ENCODE assay signal across 8 mouse cellular contexts in the genomic region with DNA sequence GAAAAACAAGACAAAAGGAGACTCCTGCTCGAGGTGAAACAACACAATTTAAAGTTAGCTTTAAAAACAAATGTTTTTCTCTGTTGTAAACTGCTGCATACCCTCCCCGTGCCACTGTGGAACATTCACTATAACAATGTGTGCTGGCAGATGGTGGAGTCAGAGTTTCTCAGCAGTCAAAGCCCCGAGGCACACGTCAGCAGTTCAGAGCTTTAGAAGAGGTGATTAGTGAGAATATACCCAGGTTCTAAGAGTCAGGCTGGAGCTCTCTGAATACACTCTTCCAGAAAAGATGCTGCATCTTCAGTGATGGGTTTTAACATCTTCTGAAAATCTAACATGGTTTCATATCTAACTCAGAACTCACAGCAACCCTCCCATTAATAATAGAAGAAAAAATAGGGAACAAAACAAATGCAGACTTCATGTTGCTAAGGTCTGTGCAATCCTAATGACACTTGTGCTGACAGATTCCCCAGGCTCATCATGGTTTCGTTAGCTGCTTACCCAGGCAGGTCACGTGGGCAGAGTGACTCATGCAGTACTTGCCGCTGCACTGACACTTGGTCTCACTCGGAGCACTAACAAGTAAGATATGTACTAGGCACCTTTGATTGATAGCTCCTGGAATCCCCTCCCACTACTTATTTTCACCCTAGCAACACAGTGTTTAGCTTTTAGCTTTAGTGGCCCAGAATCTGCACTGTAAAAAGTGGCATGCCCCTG. TPM values are rescaled to one million over a fixed set of nuclear protein-coding genes. Genes with fewer than 3 reads are reported as not detected.
DNase-seq lines count a peak whose midpoint lies in the region; ATAC-seq and TF ChIP-seq lines count a peak whose summit lies in the region.

No protein-coding gene starts in this region.

- TF ChIP-seq POLR2A in thymus, adult 2 months (IDR thresholded peaks at IDR 0.05; ENCODE audit: control insufficient read depth, extremely low read depth, insufficient read depth, low read length, poor library complexity), result no peak

- no peaks in the 10 kb centered on the region for H3K27me3 ChIP-seq in hindbrain, embryonic 16.5 days (replicated peaks; ENCODE audit: control insufficient read depth, insufficient read depth, low read length)
- H3K27me3 ChIP-seq in hindbrain, embryonic 11.5 days (ENCODE audit: control insufficient read depth, insufficient read depth, low read length), result no peaks in the 10 kb centered on the region
- no peaks in the 10 kb centered on the region for H3K27me3 ChIP-seq in embryonic facial prominence, embryonic 15.5 days
- H3K27me3 ChIP-seq in thymus, adult 2 months (ENCODE audit: control insufficient read depth, insufficient read depth, low read length), result no peaks in the 10 kb centered on the region

- no peak overlapping the region for H3K9ac ChIP-seq in hindbrain, embryonic 16.5 days (ENCODE audit: low read depth, low read length)
- no peak overlapping the region for H3K9ac ChIP-seq in hindbrain, embryonic 11.5 days (ENCODE audit: low read depth, low read length)
- H3K9ac ChIP-seq in embryonic facial prominence, embryonic 15.5 days, result no peak overlapping the region

- 69% methylated on average over 8 of the region's 8 CpGs for WGBS in hindbrain, embryonic 16.5 days
- WGBS in hindbrain, embryonic 11.5 days, result 88% methylated on average over 8 of the region's 8 CpGs
- WGBS in embryonic facial prominence, embryonic 15.5 days, result 58% methylated on average over 8 of the region's 8 CpGs
- 35% methylated on average over 8 of the region's 8 CpGs for WGBS in large intestine, adult 2 months
- 89% methylated on average over 8 of the region's 8 CpGs for WGBS in thymus, adult 2 months

- no peak for DNase-seq in hindbrain, embryonic 11.5 days (ENCODE audit: low spot score)
- DNase-seq in CD4-positive, CD25-positive, alpha-beta regulatory T cell, adult 2 months (ENCODE audit: low read depth, low spot score), result peak; percentile 68
- peak; percentile 78 for DNase-seq in large intestine, adult 2 months (ENCODE audit: low read depth, low spot score)
- no peak for DNase-seq in embryo, embryonic 9.5 days (ENCODE audit: extremely low spot score)
- DNase-seq in thymus, adult 2 months, result no peak
- no peak for DNase-seq in frontal cortex, postnatal 14 days (ENCODE audit: low spot score in 2 of 2)

- H3K9me3 ChIP-seq in hindbrain, embryonic 16.5 days (ENCODE audit: control insufficient read depth, low read length), result no peaks in the 10 kb centered on the region
- no peaks in the 10 kb centered on the region for H3K9me3 ChIP-seq in hindbrain, embryonic 11.5 days (ENCODE audit: control insufficient read depth, low read length)
- no peaks in the 10 kb centered on the region for H3K9me3 ChIP-seq in embryonic facial prominence, embryonic 15.5 days (replicated peaks)

- no peak overlapping the region for H3K4me2 ChIP-seq in hindbrain, embryonic 16.5 days (ENCODE audit: low read length)
- no peak overlapping the region for H3K4me2 ChIP-seq in hindbrain, embryonic 11.5 days (replicated peaks; ENCODE audit: low read depth, low read length)
- no peak overlapping the region for H3K4me2 ChIP-seq in embryonic facial prominence, embryonic 15.5 days (replicated peaks)

- ATAC-seq in hindbrain, embryonic 16.5 days, result 0 out of 2 replicates have a peak, but pooled peaks have one; percentile 67
- ATAC-seq in hindbrain, embryonic 11.5 days (ENCODE audit: low FRiP score), result no peak
- no peak for ATAC-seq in embryonic facial prominence, embryonic 15.5 days (ENCODE audit: insufficient number of reproducible peaks, low FRiP score, low TSS enrichment, low read depth)

- H3K4me3 ChIP-seq in hindbrain, embryonic 16.5 days (ENCODE audit: low read length), result no peak overlapping the region
- no peak overlapping the region for H3K4me3 ChIP-seq in hindbrain, embryonic 11.5 days (ENCODE audit: low read depth, low read length)
- H3K4me3 ChIP-seq in embryonic facial prominence, embryonic 15.5 days (replicated peaks), result no peak overlapping the region
- no peak overlapping the region for H3K4me3 ChIP-seq in thymus, adult 2 months (ENCODE audit: control insufficient read depth, insufficient read depth, low read length)

- H3K36me3 ChIP-seq in hindbrain, embryonic 16.5 days (ENCODE audit: control insufficient read depth, insufficient read depth, low read length), result peaks cover 25% of the 10 kb centered on the region
- peaks cover 5% of the 10 kb centered on the region; the same call in 1 of the 2 replicates for H3K36me3 ChIP-seq in hindbrain, embryonic 11.5 days (ENCODE audit: control insufficient read depth, insufficient read depth, low read length)
- H3K36me3 ChIP-seq in embryonic facial prominence, embryonic 15.5 days, result peaks cover 54% of the 10 kb centered on the region
- H3K36me3 ChIP-seq in thymus, adult 2 months (ENCODE audit: control insufficient read depth, insufficient read depth, low read length), result peaks cover 30% of the 10 kb centered on the region

- no peaks in the 10 kb centered on the region for H3K4me1 ChIP-seq in hindbrain, embryonic 16.5 days (ENCODE audit: control insufficient read depth, insufficient read depth, low read depth, low read length)
- no peaks in the 10 kb centered on the region for H3K4me1 ChIP-seq in hindbrain, embryonic 11.5 days (replicated peaks; ENCODE audit: control insufficient read depth, insufficient read depth, low read length)
- H3K4me1 ChIP-seq in embryonic facial prominence, embryonic 15.5 days, result no peaks in the 10 kb centered on the region
- H3K4me1 ChIP-seq in thymus, adult 2 months (replicated peaks; ENCODE audit: control insufficient read depth, insufficient read depth, low read length), result peaks cover 4% of the 10 kb centered on the region; the same call in 1 of the 2 replicates

- no peak for TF ChIP-seq CTCF in thymus, adult 2 months (IDR thresholded peaks at IDR 0.05; ENCODE audit: borderline replicate concordance, control insufficient read depth, extremely low read depth, insufficient read depth, low read length, poor library complexity)

- H3K27ac ChIP-seq in hindbrain, embryonic 16.5 days (ENCODE audit: low read depth, low read length), result no peak overlapping the region
- no peak overlapping the region for H3K27ac ChIP-seq in hindbrain, embryonic 11.5 days (ENCODE audit: low read depth, low read length)
- 0 out of 2 replicates have a peak overlapping the region, but pooled peaks have one; percentile 18 for H3K27ac ChIP-seq in embryonic facial prominence, embryonic 15.5 days (replicated peaks)
- H3K27ac ChIP-seq in thymus, adult 2 months (ENCODE audit: control insufficient read depth, insufficient read depth, low read length), result no peak overlapping the region

RNA-seq across cellular contexts. Expression of a gene that starts 28.7 kb away (rescaled TPM):
- 0.19 and 0.22 TPM in 2 replicates for polyA plus RNA-seq in hindbrain, embryonic 16.5 days (2015; fragmentation: Nextera tagmentation; extraction: Ambion mirVana)
- 0.11 and 0.13 TPM in 2 replicates for polyA plus RNA-seq in hindbrain, embryonic 11.5 days (2014; fragmentation: Nextera tagmentation; extraction: Ambion mirVana)
- polyA plus RNA-seq in embryonic facial prominence, embryonic 15.5 days (2015; fragmentation: Nextera tagmentation; extraction: Ambion mirVana), result 0.08 and 0.16 TPM in 2 replicates
- polyA plus RNA-seq in large intestine, adult 2 months (2012; rRNA removed), result 464 and 1,049 TPM in 2 replicates
- polyA plus RNA-seq in thymus, adult 2 months (2012; rRNA removed), result 0.74 and 1.0 TPM in 2 replicates

RNA-seq across cellular contexts. Expression of a gene that starts 46.6 kb away (rescaled TPM):
- polyA plus RNA-seq in hindbrain, embryonic 16.5 days (2015; fragmentation: Nextera tagmentation; extraction: Ambion mirVana), result 19.0 and 20.0 TPM in 2 replicates
- polyA plus RNA-seq in hindbrain, embryonic 11.5 days (2014; fragmentation: Nextera tagmentation; extraction: Ambion mirVana), result 36.3 and 42.0 TPM in 2 replicates
- polyA plus RNA-seq in embryonic facial prominence, embryonic 15.5 days (2015; fragmentation: Nextera tagmentation; extraction: Ambion mirVana), result 86.6 and 89.3 TPM in 2 replicates
- polyA plus RNA-seq in large intestine, adult 2 months (2012; rRNA removed), result 114 and 132 TPM in 2 replicates
- 201 and 203 TPM in 2 replicates for polyA plus RNA-seq in thymus, adult 2 months (2012; rRNA removed)

Comparison
In these comparisons a context has a peak if more than half of its experiments do, and no peak if none do; other contexts are left out.
1. DNase-seq: peak in CD4-positive, CD25-positive, alpha-beta regulatory T cell, adult 2 months (single experiment) and large intestine, adult 2 months (single experiment); none in hindbrain, embryonic 11.5 days (single experiment), embryo, embryonic 9.5 days (single experiment), thymus, adult 2 months (single experiment) and frontal cortex, postnatal 14 days (0 of 2).
2. RNA of a gene that starts 28.7 kb away (polyA plus RNA-seq): 464 to 1,049 TPM in large intestine, adult 2 months; 0.74 to 1.0 TPM in thymus, adult 2 months, 0.19 to 0.22 TPM in hindbrain, embryonic 16.5 days, 0.11 to 0.13 TPM in hindbrain, embryonic 11.5 days and 0.08 to 0.16 TPM in embryonic facial prominence, embryonic 15.5 days; every median in the first group is over 100 times any median in the second.